Mouse (Mus musculus): ENCODE results near the gene Comt.

Gene Comt

DNA sequence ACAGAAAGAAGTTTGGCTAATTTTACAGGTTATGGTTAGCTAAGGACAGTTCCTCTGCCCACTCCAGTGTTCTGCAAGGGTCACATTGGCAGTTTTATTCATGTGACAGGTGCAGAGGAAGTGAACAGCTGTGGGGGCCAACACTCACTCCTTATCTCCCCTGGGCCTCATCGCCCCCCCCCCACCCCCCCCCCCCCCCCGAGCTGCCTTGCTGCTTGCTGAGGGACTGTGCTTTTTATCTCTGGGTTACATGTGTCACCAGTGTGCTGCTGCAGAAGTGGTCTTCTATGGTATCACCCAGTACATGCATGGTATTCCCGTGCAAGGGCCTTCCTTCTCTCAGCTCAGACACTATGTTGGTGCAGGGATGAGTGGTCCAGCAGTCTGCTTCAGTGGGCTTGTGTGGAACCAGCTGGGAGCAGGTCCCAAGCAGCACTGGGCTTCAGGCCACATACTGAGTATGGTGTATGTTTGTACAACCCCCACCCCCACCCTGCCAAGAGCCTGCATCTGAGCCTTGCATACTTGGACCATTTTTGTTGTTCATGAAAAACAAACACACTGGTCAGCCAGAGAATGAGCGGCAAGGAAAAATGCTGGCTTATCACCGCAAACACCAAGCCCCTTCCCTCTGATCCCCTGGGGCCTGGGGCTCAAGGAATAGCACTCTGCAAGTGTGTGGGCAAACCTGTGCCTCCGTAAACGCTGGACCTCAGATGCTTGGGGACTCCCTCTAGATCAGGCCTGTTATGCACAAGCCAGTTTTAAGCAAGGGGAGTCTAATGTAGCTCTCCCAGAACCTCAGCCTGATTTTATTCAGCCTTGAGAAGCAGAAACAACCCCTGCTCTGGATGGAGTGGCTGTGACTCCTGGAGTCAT lies 38.7 kb downstream of the Comt start:
- DNase-seq = no peak

DNA sequence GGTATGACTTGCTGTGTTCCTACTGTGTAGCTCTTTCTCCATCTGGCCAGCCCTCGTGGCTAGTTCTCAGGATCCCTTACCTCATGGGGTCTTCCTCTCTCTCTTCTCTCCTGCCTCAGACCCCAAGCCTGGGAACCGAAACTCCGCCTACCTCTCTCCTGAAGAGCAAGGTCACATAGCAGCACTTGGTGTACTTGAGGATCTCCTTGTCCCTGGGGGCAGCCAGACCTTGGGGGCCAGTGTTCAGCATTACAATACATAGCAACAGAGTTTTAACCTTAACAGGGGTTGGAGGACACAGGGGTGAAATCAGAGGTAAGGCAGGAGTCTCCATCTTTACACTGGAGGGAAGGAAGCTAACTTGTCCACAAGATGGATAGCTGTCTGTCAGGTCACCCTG lies 39.7 kb downstream of the Comt start:
- DNase-seq = no peak

DNA sequence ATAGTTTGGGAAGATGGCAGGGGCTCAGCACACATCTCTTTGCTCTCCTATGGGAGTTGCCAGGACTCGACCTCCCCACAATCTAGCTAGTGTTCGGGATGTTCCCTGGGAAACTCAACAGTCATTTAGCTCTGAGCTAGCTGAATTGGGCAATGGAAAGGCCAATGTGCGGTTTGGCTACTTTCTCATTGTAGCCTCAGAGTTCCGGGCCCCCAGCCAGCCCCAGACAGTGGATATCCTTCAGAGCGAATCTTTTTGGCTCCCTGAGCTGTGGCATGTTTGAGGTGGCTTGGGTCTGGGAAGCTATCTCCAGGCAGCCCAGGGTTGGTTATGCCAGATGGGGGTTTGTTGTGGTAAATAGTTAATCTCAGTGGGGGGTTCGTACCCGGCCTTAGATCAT lies 40.2 kb downstream of the Comt start:
- DNase-seq = no peak

DNA sequence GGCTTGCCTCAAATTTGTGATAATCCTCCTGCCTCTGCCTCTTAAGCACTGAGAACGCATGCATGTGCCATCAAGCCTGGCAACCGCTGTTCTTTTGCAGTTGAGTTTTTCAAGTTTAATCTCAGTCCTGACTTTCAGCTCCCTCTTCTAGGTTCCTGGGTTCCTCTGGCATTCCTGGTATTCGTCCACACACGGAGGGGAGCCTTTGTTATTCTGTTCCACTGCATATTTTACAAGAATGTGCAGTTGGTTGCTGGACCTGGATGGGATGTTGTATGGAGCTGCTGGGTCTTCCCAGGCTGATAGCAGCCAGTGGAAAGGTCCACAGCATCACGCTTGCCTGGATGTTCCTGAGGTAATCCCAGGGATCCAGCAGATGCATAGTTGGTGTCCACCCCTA lies 41.2 kb downstream of the Comt start:
- DNase-seq = no peak

DNA sequence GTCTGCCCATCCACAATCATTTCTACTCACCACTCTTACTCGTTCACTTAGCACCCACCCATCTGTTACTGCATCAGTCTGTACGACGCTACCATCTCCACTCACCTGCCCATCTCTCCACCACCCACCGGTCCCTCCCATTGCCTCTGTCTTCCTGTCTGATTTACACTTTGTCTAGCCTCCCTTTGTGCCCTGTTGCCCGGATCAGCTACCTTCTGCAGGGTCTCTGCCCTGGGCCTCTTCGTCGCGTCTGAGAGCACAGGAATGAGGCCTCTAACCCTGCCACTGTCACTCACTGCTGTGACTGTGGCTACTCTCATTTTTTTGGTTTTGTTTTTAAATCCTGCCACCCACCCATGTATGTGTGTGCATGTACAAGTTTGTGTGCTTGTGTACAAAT lies 42.0 kb downstream of the Comt start:
- DNase-seq = no peak

DNA sequence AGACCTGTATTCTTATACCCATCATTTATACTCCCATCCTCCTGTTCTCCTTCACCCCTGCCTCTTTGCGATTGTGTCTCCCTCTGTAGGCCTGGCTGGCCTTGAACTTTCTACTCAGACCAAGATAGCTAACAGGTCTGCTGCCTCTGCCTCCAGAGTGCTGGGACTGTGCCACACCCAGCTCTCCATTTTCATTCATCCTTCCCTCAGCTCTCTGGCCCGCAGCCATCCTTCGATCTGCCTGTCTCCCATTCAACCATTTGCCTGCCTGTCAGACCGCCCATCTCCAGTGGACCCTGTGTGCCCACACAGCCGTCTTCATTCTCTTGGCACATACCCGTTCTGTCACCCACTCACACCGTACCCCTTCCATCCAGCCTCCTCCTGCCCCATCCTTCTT lies 42.4 kb downstream of the Comt start:
- no peak for DNase-seq

GRCm38 (mm10) chr16:18383756-18384155 lies 42.9 kb downstream of the Comt start:
- DNase-seq = peak; percentile 74

DNA sequence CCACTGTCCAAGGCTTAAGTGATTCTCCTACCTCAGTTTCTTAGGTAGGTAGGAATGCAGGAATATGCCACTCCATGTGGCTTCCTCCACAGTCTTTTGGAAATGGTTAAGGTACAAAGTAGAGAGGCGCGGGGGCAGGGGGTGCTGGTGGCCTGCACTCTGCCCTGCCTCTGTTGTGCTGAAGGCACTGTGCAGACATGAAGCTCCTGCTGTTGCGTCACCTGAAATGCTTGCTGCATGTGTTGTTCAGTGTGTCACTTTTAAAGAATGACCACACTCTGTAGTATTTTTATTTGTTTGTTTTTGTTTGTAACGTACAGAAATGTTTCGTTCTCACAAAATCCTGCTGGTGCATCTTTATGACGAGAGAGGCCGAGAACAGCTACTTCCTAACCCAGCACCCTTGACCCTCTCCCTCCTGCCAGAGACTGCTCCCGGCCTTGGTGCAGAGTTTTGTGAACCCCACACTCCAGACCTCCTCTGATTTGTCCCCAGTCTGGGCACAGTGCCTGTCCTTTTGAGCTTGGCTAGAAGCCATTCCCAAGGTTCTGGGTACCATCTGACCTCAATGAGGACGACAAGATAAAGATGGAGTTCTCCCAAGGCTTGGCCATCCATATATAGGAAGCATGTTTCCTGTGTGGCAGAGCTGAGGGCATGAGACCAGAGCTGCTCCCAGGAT lies 43.5 kb downstream of the Comt start:
- DNase-seq = peak; percentile 59

DNA sequence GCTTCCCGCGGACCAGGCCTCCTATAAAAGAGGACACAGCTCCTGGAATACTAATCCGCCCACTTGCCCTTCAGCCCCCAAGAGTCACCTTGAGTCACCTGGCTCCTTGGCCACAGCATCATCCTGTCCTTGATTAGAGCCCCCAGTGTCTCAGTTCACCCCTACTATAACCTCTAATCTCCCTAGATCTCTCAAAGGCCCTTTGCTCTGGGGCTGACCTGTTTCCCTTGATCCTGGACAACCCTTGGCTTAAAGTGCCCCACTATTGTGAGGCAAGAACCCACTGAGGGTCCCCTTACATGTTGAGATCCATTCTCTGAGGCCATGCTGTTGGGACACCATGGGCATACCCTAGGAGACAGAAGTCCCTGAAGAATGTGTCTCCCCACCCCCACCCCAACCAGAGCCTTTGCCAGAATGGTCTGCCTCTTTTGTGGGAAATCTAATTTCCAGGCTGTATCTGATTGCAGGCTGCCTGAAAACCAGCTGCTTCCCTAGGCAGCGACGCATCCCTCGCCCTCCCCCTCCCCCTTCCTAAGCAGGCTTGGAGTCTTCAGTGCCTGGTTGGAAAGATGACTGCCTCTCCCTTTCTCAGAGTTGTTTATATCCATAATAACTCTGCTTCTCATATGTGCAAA lies 44.9 kb downstream of the Comt start:
- no peak for DNase-seq

- DNase-seq = no peak
Observed at GRCm38 (mm10) chr16:18380495-18381063, 46.1 kb downstream of the Comt start.

DNA sequence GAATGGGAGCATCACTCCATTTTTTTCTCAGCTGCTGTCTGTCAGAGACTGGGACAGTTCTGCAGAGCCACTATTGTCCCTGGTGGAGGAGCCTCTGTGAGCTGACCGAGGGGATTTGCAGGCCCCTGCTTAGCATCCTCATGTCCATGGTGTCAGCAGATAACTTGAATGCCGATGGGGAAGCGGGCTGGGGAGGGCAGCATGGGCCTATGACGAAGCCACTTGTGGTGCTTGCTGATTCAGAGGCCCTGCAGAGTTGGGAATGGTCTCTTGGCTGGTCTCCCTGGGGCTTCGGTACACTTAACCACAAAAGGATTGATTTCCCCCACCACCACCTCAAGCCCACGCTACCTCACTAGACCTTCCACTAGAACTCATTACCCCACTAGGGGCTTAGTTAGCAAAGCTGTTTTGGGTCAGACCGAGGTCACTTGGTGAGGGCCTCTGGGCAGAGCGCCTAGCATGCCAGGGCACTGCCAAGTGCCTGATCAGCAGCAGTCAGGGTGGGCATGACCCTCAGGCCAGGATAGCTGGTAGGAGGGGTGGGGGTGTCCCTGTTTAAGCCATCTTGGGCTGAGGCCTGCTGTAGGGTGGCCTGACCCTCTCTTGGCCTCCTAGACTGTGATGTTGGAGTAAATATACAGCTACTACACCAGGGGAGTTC lies 47.2 kb downstream of the Comt start:
- DNase-seq = peak; percentile 69

GRCm38 (mm10) chr16:18378489-18378888 lies 48.2 kb downstream of the Comt start:
- peak; percentile 69 for DNase-seq

DNA sequence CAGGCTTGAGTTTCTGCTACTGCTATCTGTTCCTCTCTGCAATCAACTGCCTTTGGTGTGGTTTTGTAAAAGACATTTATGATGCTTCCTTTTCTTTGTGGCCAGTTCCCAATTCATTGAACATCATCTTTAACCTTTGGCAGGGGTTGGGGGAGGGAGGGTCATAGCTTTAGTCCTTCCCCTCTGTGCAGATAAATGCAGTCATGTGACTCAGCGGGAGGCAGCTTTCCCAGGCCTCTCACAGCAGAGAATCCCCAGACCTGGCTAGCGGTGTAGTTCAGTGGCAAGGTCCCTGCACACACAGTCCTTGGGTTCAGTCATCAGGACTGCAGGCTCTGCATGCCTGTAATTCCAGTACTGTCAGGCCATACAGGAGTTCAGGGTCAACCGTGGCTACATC lies 49.4 kb downstream of the Comt start:
- DNase-seq = peak; percentile 77

DNA sequence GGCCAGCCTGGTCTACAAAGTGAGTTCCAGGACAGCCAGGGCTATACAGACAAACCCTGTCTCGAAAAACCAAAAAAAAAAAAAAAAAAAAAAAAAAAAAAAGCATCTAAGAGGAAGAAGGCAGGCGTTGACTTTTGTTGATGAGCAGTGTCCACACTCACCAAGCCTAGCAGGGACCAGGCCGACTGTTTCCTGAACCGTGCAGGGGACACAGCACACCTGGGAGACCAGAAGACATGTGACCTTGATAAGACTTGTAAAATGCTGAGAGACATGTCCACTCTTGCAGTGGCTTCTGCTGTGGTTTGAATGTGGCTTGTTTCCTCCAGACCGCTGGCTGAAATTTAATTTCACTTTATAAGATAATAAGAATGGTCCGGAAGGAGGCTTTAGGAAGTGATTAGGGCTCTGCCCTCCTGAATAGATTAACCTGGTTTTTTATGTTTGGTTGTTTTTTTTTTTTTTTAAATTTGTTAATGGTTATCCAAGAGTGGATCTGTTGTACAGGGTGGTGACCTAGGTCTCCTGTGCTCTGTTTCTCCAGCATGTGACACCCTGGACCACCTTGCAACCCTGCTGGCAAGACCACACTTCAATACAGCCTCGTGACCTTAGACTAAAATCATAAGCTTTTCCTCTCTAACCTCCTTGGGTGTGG lies 50.2 kb downstream of the Comt start:
- peak; percentile 62 for DNase-seq

DNA sequence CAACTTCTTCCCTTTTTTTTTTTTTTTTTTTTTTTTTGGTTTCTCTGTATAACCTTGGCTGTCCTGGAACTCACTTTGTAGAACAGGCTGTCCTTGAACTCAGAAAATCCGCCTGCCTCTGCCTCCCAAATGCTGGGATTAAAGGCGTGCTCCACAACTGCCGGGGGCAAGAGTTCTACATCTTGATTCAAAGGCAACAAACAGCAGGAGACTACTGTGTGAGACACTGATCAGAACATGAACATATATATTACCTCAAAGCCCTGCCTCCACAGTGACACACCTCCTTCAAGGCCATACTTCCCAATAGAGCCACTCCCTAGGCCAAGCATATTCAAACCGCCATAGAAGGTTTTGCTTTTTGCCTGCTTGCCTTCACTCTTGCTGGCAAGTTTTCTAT lies 53.0 kb downstream of the Comt start:
- DNase-seq = no peak

DNA sequence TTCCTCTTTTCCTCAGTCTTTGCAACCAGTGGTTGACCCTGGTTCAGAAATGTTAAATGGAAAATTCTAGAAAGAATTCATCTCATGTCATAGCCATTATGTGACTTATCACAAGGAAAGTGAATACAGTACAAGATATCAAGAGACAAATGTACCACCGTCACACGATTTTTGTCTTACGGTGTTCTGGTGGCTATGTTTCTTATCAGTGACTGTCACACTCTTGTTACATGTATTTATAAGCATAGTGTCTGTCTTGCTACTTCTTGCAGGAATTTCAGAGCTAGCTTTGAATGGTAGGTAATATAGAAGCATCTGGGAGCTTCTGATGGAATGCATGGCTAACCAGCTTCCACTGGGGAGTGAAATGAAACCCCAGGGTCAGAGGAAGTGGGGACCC lies 56.5 kb downstream of the Comt start:
- DNase-seq = no peak

DNA sequence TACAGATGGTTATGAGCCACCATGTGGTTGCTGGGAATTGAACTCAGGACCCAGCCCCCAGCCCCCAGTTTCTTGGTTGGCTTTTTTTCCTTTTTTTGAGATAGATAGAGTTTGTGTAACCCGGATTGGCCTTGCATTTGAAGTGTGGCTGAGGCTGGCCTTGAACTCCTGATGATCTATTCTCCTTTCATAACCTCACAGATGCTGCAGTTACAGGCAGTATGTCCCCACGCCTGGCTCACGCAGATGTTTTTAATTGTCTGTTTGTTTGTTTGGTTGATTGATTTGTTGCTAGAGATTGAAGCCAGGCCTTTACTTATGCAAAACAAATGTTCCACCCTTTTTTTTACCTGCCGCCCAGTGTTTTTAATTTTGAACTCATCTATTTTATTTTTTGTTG lies 59.8 kb downstream of the Comt start:
- DNase-seq = no peak

GRCm38 (mm10) chr16:18362948-18363347 lies 63.7 kb downstream of the Comt start:
- DNase-seq = peak; percentile 60

- DNase-seq = no peak
Observed at GRCm38 (mm10) chr16:18360151-18360805, 66.4 kb downstream of the Comt start.

DNA sequence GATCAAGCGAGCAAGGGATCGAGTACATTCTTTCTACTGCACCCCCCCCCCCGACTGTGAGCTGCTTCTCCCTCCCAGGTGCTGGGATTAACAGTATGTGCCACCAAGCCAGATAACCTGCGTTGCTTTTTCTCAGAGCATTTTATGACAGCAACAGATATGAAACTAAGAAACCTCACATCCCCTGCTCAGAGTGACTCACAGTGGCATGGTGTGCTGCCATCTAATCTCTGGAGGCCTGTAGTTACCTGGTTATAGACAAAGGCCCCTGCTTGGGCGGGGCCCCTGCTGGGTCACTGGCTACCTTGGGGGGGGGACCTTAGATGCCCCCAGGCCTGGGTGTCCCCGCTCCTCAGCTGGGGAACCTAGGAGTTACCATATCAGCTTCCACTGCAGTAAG lies 68.7 kb downstream of the Comt start:
- DNase-seq = no peak

GRCm38 (mm10) chr16:18356961-18357360 lies 69.7 kb downstream of the Comt start:
- no peak for DNase-seq
